11 mouse cellular contexts compared by ENCODE assay signal in genomic region chr8:46845891-46846290, GRCm38 (mm10).
DNase-seq lines count a peak whose midpoint lies in the region; ATAC-seq and TF ChIP-seq lines count a peak whose summit lies in the region.
"Had no signal": no experiment of that assay in that cellular context is flagged by ENCODE, and none has a peak within 500 bp of the region (broad histone marks: within the 10 kb centered on the region; RNA-seq: fewer than 3 reads in every experiment).

No protein-coding gene starts in this region.

- H3K9ac ChIP-seq in heart, embryonic 12.5 days, result no peak overlapping the region
- no peak overlapping the region for H3K9ac ChIP-seq in lung, embryonic 14.5 days
- H3K9ac ChIP-seq in heart, postnatal 0 days (replicated peaks; ENCODE audit: low read depth, low read length), result no peak overlapping the region
- H3K9ac ChIP-seq in stomach, embryonic 14.5 days (replicated peaks; ENCODE audit: low read depth, low read length), result no peak overlapping the region
- no peak overlapping the region for H3K9ac ChIP-seq in midbrain, embryonic 13.5 days (replicated peaks)
- H3K9ac ChIP-seq: embryonic facial prominence, embryonic 15.5 days had no signal

- no peak for TF ChIP-seq EP300 in heart, postnatal 0 days (IDR thresholded peaks at IDR 0.05; ENCODE audit: low read depth)

- DNase-seq in heart, adult 18-20 months, result no peak
- DNase-seq in lung, embryonic 14.5 days, result no peak
- no peak for DNase-seq in lung, adult 18-20 months
- DNase-seq in heart, postnatal 0 days (ENCODE audit: low spot score), result no peak
- no peak for DNase-seq in urinary bladder, postnatal 14 days (ENCODE audit: low spot score)
- DNase-seq: adrenal gland, postnatal 14 days; cerebellum, adult 2 months had no signal

- no peak overlapping the region for H3K4me3 ChIP-seq in heart, embryonic 12.5 days
- no peak overlapping the region for H3K4me3 ChIP-seq in lung, embryonic 14.5 days (ENCODE audit: low read depth, low read length)
- H3K4me3 ChIP-seq in heart, postnatal 0 days (ENCODE audit: low read depth, low read length), result no peak overlapping the region
- no peak overlapping the region for H3K4me3 ChIP-seq in stomach, embryonic 14.5 days (ENCODE audit: low read depth, low read length)
- no peak overlapping the region for H3K4me3 ChIP-seq in midbrain, embryonic 13.5 days (replicated peaks)
- H3K4me3 ChIP-seq: embryonic facial prominence, embryonic 15.5 days had no signal

- peak overlapping the region; percentile 84; the same call in 1 of the 2 replicates for H3K27ac ChIP-seq in heart, embryonic 12.5 days (ENCODE audit: poor library complexity, severe bottlenecking)
- peak overlapping the region; percentile 83 for H3K27ac ChIP-seq in lung, embryonic 14.5 days (ENCODE audit: low read depth)
- H3K27ac ChIP-seq in heart, postnatal 0 days (ENCODE audit: low read depth), result peak overlapping the region; percentile 86
- peak overlapping the region; percentile 1; the same call in 1 of the 2 replicates for H3K27ac ChIP-seq in stomach, embryonic 14.5 days (ENCODE audit: low read length)
- no peak overlapping the region for H3K27ac ChIP-seq in midbrain, embryonic 13.5 days

- 79% methylated on average over 9 of the region's 9 CpGs for WGBS in heart, embryonic 12.5 days
- WGBS in lung, embryonic 14.5 days, result 82% methylated on average over 9 of the region's 9 CpGs
- WGBS in heart, postnatal 0 days, result 77% methylated on average over 9 of the region's 9 CpGs
- 85% methylated on average over 9 of the region's 9 CpGs for WGBS in stomach, embryonic 14.5 days
- WGBS in midbrain, embryonic 13.5 days, result 92% methylated on average over 9 of the region's 9 CpGs

- H3K36me3 ChIP-seq in heart, embryonic 12.5 days, result peaks cover 30% of the 10 kb centered on the region
- H3K36me3 ChIP-seq in lung, embryonic 14.5 days (ENCODE audit: insufficient read depth), result peaks cover 21% of the 10 kb centered on the region
- H3K36me3 ChIP-seq in heart, postnatal 0 days (replicated peaks; ENCODE audit: control insufficient read depth, insufficient read depth, low read length), result peaks cover 21% of the 10 kb centered on the region
- peaks cover 9% of the 10 kb centered on the region for H3K36me3 ChIP-seq in stomach, embryonic 14.5 days (ENCODE audit: control insufficient read depth, insufficient read depth, low read length)
- peaks cover 11% of the 10 kb centered on the region for H3K36me3 ChIP-seq in midbrain, embryonic 13.5 days

- H3K27me3 ChIP-seq in heart, embryonic 12.5 days (replicated peaks), result no peaks in the 10 kb centered on the region
- no peaks in the 10 kb centered on the region for H3K27me3 ChIP-seq in lung, embryonic 14.5 days (ENCODE audit: insufficient read depth, low read length)
- no peaks in the 10 kb centered on the region for H3K27me3 ChIP-seq in heart, postnatal 0 days (ENCODE audit: control insufficient read depth, insufficient read depth, low read length)
- H3K27me3 ChIP-seq in stomach, embryonic 14.5 days (ENCODE audit: control insufficient read depth, insufficient read depth, low read length), result no peaks in the 10 kb centered on the region
- no peaks in the 10 kb centered on the region for H3K27me3 ChIP-seq in midbrain, embryonic 13.5 days
- H3K27me3 ChIP-seq: embryonic facial prominence, embryonic 15.5 days had no signal

- H3K4me1 ChIP-seq in heart, embryonic 12.5 days (replicated peaks), result peaks cover 24% of the 10 kb centered on the region
- peaks cover 15% of the 10 kb centered on the region; the same call in 1 of the 2 replicates for H3K4me1 ChIP-seq in lung, embryonic 14.5 days (ENCODE audit: insufficient read depth)
- H3K4me1 ChIP-seq in heart, postnatal 0 days (ENCODE audit: control insufficient read depth, insufficient read depth), result peaks cover 31% of the 10 kb centered on the region
- peaks cover 10% of the 10 kb centered on the region; the same call in 1 of the 2 replicates for H3K4me1 ChIP-seq in stomach, embryonic 14.5 days (ENCODE audit: control insufficient read depth, insufficient read depth, low read length)
- no peaks in the 10 kb centered on the region for H3K4me1 ChIP-seq in midbrain, embryonic 13.5 days (replicated peaks)

- no peak for TF ChIP-seq CTCF in lung, embryonic 14.5 days (IDR thresholded peaks at IDR 0.05; ENCODE audit: low read depth)
- TF ChIP-seq CTCF in heart, postnatal 0 days (IDR thresholded peaks at IDR 0.05; ENCODE audit: low read depth), result no peak

- ATAC-seq in heart, embryonic 12.5 days (ENCODE audit: insufficient number of reproducible peaks, low FRiP score), result no peak
- no peak for ATAC-seq in lung, embryonic 14.5 days (ENCODE audit: insufficient read depth)
- no peak for ATAC-seq in heart, postnatal 0 days (ENCODE audit: insufficient read depth, low read depth)
- no peak for ATAC-seq in stomach, embryonic 14.5 days (ENCODE audit: insufficient number of reproducible peaks, insufficient read depth, low FRiP score, low read depth)
- ATAC-seq in midbrain, embryonic 13.5 days, result no peak

- no peak overlapping the region for H3K4me2 ChIP-seq in heart, embryonic 12.5 days
- H3K4me2 ChIP-seq in lung, embryonic 14.5 days, result no peak overlapping the region
- H3K4me2 ChIP-seq in heart, postnatal 0 days (ENCODE audit: low read depth, low read length), result no peak overlapping the region
- H3K4me2 ChIP-seq in stomach, embryonic 14.5 days (replicated peaks; ENCODE audit: low read depth, low read length), result no peak overlapping the region
- H3K4me2 ChIP-seq in midbrain, embryonic 13.5 days (replicated peaks), result no peak overlapping the region
- H3K4me2 ChIP-seq: embryonic facial prominence, embryonic 15.5 days had no signal

- H3K9me3 ChIP-seq in heart, embryonic 12.5 days (replicated peaks), result no peaks in the 10 kb centered on the region
- no peaks in the 10 kb centered on the region for H3K9me3 ChIP-seq in lung, embryonic 14.5 days (ENCODE audit: low read depth, low read length)
- H3K9me3 ChIP-seq in heart, postnatal 0 days (replicated peaks; ENCODE audit: control insufficient read depth, low read length), result no peaks in the 10 kb centered on the region
- no peaks in the 10 kb centered on the region for H3K9me3 ChIP-seq in stomach, embryonic 14.5 days (ENCODE audit: control insufficient read depth, low read depth, low read length)
- no peaks in the 10 kb centered on the region for H3K9me3 ChIP-seq in midbrain, embryonic 13.5 days
- H3K9me3 ChIP-seq: embryonic facial prominence, embryonic 15.5 days had no signal
